Mouse (Mus musculus): ENCODE data around the gene Paqr7.

DNA sequence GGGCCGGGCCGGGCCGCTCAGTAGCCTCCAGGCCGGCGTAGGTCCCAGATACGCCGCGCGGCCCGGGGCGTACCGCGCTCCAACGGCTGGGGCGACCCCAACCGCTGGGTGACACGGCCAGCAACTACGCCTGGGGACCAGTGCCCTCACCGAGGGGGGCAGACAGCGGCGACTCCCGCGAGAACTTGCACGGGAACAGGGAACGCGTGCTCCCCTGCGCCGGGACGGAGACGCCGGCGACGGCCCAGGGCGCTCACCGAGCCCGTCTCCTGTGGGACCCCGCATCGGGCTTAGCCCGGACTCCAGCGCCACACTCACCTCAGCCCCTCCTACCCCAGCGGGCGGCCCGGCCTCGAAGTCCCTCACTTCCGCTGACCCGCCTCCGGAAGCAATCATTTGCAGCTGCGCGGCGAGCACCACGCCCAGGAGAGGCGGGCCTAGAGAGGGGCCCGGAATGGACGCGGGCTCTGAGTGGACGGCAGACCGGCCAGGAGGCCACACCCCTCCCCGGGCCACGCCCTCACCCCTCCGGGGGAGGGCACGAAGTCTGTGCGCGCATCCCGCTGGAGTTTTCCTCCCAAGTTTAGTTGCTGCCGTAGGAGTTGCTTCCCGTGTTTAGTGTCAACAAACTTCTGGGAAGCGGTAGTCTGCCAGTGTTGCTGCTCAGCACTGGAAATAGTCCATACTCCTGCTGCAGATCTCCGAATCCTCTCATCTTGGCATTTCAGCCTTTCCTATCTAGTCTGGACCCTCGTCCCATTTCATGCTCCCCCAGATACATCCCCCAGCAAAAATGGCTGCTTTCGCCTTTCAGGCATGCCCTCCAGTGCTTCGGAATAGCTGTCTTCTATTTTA, 38.7 kb downstream of the Paqr7 start, which contains the start of gene Mtfr1l:
- TF ChIP-seq TAL1 (IDR thresholded peaks at IDR 0.05; ENCODE audit: low read length): no peak
- no peak for TF ChIP-seq GATA1 (IDR thresholded peaks at IDR 0.05; ENCODE audit: low read length)

Data from erythroblast, embryonic 14.5 days (primary cell).